Mouse (Mus musculus) cerebellum, adult 2 months (tissue): ENCODE results near the gene Pgd. TPM values are rescaled to one million over a fixed set of nuclear protein-coding genes. Genes with fewer than 3 reads are reported as not detected.
A peak's percentile ranks its signal among the peaks of the same experiment; 100 is the strongest.
"Not testable (repeated sequence)": the region's sequence is repeated elsewhere in the genome, so short reads cannot be mapped to it uniquely, and the experiment has no call there.

Source experiments
- DNase-seq, 2 experiments: peaks; one replicate each; pipeline ENCODE4 v3.0.0; 2021
- H3K27ac ChIP-seq: fragments of 200-500 bp; 2 replicates; pipeline ENCODE4 v1.5.1; 2012; ENCODE audit warnings: low read length, control low read depth, inconsistent platforms; ENCODE audit not compliant: insufficient read depth
- H3K27me3 ChIP-seq: fragments of 200-500 bp; 2 replicates; pipeline ENCODE4 v1.6.1; 2012; ENCODE audit warnings: inconsistent platforms, mild to moderate bottlenecking, low read length, moderate library complexity; ENCODE audit not compliant: control insufficient read depth, insufficient read depth
- H3K4me1 ChIP-seq: fragments of 200-500 bp; 2 replicates; pipeline ENCODE4 v1.6.1; 2011; ENCODE audit warnings: low read length; ENCODE audit not compliant: control insufficient read depth, insufficient read depth
- H3K4me3 ChIP-seq: fragments of 200-500 bp; replicated peaks from 2 replicates; pipeline ENCODE3; 2011; ENCODE audit warnings: mild to moderate bottlenecking, low read depth, low read length, control low read depth; ENCODE audit not compliant: insufficient read depth
- CTCF ChIP-seq: fragments of 200-500 bp; IDR thresholded peaks from 2 replicates; pipeline ENCODE4 v1.5.1; 2011; ENCODE audit warnings: low read depth, mild to moderate bottlenecking, control low read depth, low read length, moderate library complexity, borderline replicate concordance; ENCODE audit not compliant: insufficient read depth
- POLR2A ChIP-seq: fragments of 200-500 bp; IDR thresholded peaks from 2 replicates; pipeline ENCODE4 v1.6.1; 2011; ENCODE audit warnings: low read length, control low read depth, borderline replicate concordance; ENCODE audit not compliant: insufficient read depth
- WGBS: fragments of 180-500 bp; shearing (Covaris S2); methylation state at CpG from one replicate; pipeline ENCODE4 v1.1.7; 2018; 5-methylcytosine and 5-hydroxymethylcytosine counted together
- polyA plus RNA-seq: library from polyadenylated mRNA; depleted of rRNA; stranded (reverse); fragments of >200 nt; gene quantifications from 2 replicates; pipeline ENCODE4 v1.2.3, GENCODE M21; 2012; rRNA removed

The Pgd gene
- polyA plus RNA-seq, result 52.3 and 53.3 TPM in 2 replicates

DNA sequence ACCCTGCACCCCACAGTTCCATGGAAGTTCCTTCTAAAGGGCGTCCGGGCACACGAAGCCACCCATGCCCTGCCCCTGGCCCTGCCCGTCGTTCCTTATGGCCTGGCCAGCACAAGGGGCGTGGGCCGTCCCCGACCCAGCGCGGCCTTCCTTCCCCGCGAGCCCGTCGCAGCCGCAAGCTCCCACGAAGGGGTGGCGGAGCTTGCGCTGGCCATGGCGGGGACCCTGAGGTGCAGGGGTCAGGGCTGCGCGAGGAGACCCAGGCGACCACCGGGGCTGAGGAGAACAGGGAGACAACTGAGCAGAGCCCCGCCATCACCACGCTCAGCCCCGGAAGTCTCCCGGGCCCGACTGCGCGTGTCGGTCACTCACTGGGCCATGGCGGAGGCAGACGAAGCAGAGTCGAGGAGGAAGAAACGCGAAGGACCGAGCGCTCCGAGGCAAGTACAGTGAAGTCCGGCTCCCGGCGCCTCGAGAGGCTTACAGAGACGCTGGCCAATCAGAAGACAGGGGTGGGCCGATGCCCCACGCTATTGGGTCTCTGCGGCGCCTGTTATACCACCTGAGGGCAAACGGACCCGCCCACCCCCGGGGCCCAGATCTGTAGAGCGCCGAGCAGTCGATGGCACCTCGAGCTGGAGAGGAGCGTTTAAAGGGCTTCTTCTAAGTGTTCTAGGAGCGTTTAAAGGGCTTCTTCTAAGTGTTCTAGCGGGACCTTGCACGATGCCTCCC lies at the start of gene Pgd:
Pgd (minus strand) TSS at position 557 of the 732 bp plus-strand sequence.
- Histone ChIP-seq H3K27me3 (no peaks in the 10 kb centered on the region), H3K4me3 (peak within 1 kb of the TSS; percentile 73), H3K27ac (peak within 1 kb of the TSS; percentile 0; the same call in 1 of the 2 replicates), H3K4me1 (no peaks in the 10 kb centered on the region)
- under 1% methylated on average over 59 of the region's 59 CpGs for WGBS
- TF ChIP-seq POLR2A, result peak; percentile 75
- TF ChIP-seq CTCF, result no peak
- peak; percentile 96 for DNase-seq

DNA sequence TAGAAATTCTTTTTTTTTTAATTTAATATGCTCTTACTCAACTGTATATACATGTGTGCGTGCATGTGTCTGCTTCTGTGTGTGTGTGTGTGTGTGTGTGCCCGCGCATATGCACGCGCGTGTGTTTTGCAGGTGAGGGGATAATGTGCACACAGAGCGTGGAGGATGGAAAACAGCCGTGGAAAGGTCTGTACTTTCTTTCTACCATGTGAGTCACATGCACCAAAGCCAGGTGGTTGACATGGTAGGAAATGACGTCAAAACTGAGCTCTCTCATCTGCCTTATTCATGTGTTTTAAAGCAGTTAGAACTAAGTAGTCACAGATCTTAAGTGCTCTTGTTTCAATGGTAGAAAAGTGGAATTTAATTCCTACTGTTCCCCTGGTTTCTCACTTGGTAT lies 49.4 kb upstream of the Pgd start:
- Histone ChIP-seq H3K27ac (no peak overlapping the region), H3K4me3 (no peak overlapping the region), H3K27me3 (no peaks in the 10 kb centered on the region), H3K4me1 (peaks cover 15% of the 10 kb centered on the region)
- 85% methylated on average over 9 of the region's 9 CpGs for WGBS
- TF ChIP-seq CTCF, result no peak
- no peak for TF ChIP-seq POLR2A
- DNase-seq, result no peak

DNA sequence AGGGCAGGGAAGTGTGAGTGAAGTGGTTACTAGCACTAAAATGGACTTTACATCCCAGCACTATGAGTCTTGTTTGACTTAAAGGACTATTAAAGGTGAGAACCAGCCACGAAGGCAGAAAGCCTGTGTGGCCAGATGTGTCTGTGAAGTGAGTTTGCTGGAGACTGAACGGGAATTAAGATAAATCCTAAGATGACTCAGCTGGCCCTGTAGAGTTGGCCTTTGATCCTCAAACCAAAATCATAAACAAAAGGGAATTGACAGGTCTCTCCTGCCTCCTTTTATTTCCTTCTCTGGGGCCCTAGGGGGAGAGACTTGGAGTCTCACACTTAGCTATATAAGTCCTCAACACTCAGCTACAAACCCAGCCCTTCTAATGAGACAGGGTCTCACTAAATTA lies 48.8 kb upstream of the Pgd start:
- H3K27ac ChIP-seq, result no peak overlapping the region
- no peaks in the 10 kb centered on the region for H3K27me3 ChIP-seq
- TF ChIP-seq CTCF (no peak), POLR2A (no peak)
- no peak for DNase-seq
- 55% methylated on average over 2 of the region's 2 CpGs for WGBS
- peaks cover 11% of the 10 kb centered on the region for H3K4me1 ChIP-seq
- H3K4me3 ChIP-seq, result no peak overlapping the region

DNA sequence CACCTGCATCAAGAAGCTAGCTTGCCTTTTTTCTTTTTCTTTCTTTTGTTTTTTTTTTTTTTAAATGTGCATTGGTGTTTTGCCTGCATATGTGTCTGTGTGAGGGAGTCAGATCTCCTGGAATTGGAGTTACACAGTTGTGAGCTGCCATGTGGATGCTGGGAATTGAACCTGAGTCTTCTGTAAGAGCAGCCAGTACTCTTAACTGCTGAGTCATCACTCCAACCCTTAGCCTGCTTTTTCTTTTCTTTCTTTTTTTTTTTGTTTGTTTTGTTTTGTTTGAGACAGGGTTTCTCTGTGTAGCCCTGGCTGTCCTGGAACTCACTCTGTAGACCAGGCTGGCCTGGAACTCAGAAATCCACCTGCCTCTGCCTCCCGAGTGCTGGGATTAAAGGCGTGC lies 47.9 kb upstream of the Pgd start:
- H3K27ac ChIP-seq, H3K27me3 ChIP-seq, H3K4me3 ChIP-seq, DNase-seq, H3K4me1 ChIP-seq: not testable (repeated sequence)
- WGBS, result 98% methylated on average over 2 of the region's 2 CpGs

GRCm38 (mm10) chr4:149213466-149213865 lies 46.9 kb upstream of the Pgd start:
- no peaks in the 10 kb centered on the region for H3K27me3 ChIP-seq
- H3K27ac ChIP-seq, result no peak overlapping the region
- no peak overlapping the region for H3K4me3 ChIP-seq
- DNase-seq, result no peak
- H3K4me1 ChIP-seq, result no peaks in the 10 kb centered on the region
- WGBS, result 95% methylated on average over 9 of the region's 9 CpGs
- TF ChIP-seq POLR2A (no peak), CTCF (no peak)

GRCm38 (mm10) chr4:149211441-149211840 lies 44.9 kb upstream of the Pgd start:
- H3K27me3 ChIP-seq, H3K4me1 ChIP-seq, H3K27ac ChIP-seq, DNase-seq, H3K4me3 ChIP-seq: not testable (repeated sequence)
- WGBS, result 90% methylated on average over 6 of the region's 6 CpGs

DNA sequence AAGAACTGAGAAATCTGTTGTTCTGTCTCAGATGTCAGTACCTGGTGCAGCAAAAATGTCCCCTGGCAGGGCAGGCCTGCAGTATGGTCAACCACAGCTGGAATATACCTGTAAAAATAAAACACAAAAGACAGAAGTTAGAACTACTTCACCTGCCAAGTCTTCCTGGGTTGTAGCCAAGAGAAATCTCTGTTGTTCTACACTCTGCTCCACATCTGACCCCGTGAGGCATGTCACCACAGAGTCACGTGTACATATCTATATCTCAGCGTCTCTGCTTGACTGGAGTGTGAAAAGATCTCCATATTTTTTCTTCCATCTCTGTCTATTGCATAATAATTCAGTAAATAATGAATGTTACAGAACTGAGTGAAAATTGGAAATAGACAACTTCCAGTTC lies 35.9 kb upstream of the Pgd start:
- no peak overlapping the region for H3K4me3 ChIP-seq
- TF ChIP-seq POLR2A (no peak), CTCF (no peak)
- DNase-seq, result no peak
- no peaks in the 10 kb centered on the region for H3K27me3 ChIP-seq
- H3K27ac ChIP-seq, result no peak overlapping the region
- 51% methylated on average over 3 of the region's 3 CpGs for WGBS
- no peaks in the 10 kb centered on the region; the same call in 1 of the 2 replicates for H3K4me1 ChIP-seq

GRCm38 (mm10) chr4:149201110-149201509 lies 34.5 kb upstream of the Pgd start:
- no peaks in the 10 kb centered on the region for H3K27me3 ChIP-seq
- no peak for DNase-seq
- H3K4me3 ChIP-seq, result no peak overlapping the region
- H3K27ac ChIP-seq, result no peak overlapping the region
- WGBS, result 92% methylated on average over 4 of the region's 4 CpGs
- no peak for TF ChIP-seq POLR2A
- TF ChIP-seq CTCF, result no peak
- no peaks in the 10 kb centered on the region; the same call in 1 of the 2 replicates for H3K4me1 ChIP-seq

DNA sequence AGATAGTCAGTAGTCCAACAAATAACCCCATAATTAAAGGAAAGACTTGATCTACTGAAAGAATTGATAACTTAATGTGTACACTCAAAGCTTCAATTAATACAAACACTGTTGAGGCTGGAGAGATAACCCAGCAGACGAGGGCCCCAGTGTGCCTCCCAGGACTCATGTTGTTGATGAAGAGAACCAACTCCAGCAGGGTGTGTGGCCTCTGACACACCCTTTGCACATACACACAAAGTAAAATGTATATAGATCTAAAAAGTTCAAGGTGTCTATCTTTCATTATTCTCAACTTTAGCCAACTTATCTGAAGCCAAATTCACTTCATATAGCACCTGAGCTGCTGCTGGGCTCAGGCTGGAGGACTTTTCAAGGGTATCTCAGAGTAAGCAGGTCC lies 30.6 kb upstream of the Pgd start:
- Histone ChIP-seq H3K4me3 (no peak overlapping the region), H3K27me3 (no peaks in the 10 kb centered on the region), H3K27ac (0 out of 2 replicates have a peak overlapping the region, but pooled peaks have one; percentile 30), H3K4me1 (no peaks in the 10 kb centered on the region; the same call in 1 of the 2 replicates)
- TF ChIP-seq CTCF (no peak), POLR2A (no peak)
- DNase-seq, result no peak
- WGBS, result 73% methylated on average over 1 of the region's 1 CpGs
